Mouse (Mus musculus) liver, adult 2 months (tissue): Measurements from ENCODE around the gene Drc7.

Source experiments
- CTCF ChIP-seq: fragments of 200-500 bp; IDR thresholded peaks from 2 replicates; pipeline ENCODE4 v1.5.1; 2011; ENCODE audit warnings: low read depth, low read length, control low read depth
- POLR2A ChIP-seq: fragments of 200-500 bp; IDR thresholded peaks from 2 replicates; pipeline ENCODE4 v1.6.1; 2011; ENCODE audit warnings: low read length, control low read depth; ENCODE audit not compliant: insufficient read depth; ENCODE audit errors: extremely low read depth

DNA sequence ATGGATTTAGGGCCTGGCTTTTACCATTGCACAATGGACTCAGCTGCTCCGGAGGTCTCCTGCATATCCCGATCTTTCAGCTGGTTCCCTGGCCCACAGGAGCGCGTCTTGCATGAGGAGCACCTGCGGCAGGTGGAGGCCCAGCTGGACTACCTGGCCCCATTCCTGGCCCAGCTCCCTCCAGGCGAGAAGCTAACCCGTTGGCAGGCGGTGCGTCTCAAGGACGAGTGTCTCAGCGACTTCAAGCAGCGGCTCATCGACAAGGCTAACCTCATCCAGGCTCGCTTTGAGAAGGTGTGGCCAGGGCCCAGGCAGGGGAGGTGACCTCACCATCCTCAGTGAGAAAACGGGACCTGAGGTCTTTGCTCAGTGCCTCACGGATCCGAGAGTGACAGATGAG, 21.2 kb downstream of the Drc7 start:
- TF ChIP-seq CTCF = no peak
- TF ChIP-seq POLR2A = no peak
